Mouse (Mus musculus): ENCODE results near the gene Dynlt3. TPM values are rescaled to one million over a fixed set of nuclear protein-coding genes. Genes with fewer than 3 reads are reported as not detected.

The Dynlt3 gene
- polyA plus RNA-seq, 1 experiment from 2014 or later: 101 TPM

Other genes starting within 250 kb of the Dynlt3 start
- gene Cybb, start 175.2 kb downstream of the Dynlt3 start, polyA plus RNA-seq (2015; fragmentation: Nextera tagmentation; extraction: Ambion mirVana): 13.3 and 16.0 TPM in 2 replicates
- not detected in 2 replicates for gene H2al1o, start 90.6 kb downstream of the Dynlt3 start, polyA plus RNA-seq (2015; fragmentation: Nextera tagmentation; extraction: Ambion mirVana)
- gene Hypm, start 183.9 kb upstream of the Dynlt3 start, polyA plus RNA-seq (2015; fragmentation: Nextera tagmentation; extraction: Ambion mirVana): not detected in 2 replicates
- not detected in 2 replicates for gene H2al3, start 186.7 kb upstream of the Dynlt3 start, polyA plus RNA-seq (2015; fragmentation: Nextera tagmentation; extraction: Ambion mirVana)
- gene Sytl5, start 222.6 kb upstream of the Dynlt3 start, polyA plus RNA-seq (2015; fragmentation: Nextera tagmentation; extraction: Ambion mirVana): 0.67 and 0.85 TPM in 2 replicates

Data from lung, postnatal 0 days (tissue).